Mouse (Mus musculus) small intestine, adult 2 months (tissue): Measurements from ENCODE around the gene Vps35l. TPM values are rescaled to one million over a fixed set of nuclear protein-coding genes. Genes with fewer than 3 reads are reported as not detected.

Experiments
- H3K27ac ChIP-seq: fragments of 200-500 bp; 2 replicates; pipeline ENCODE4 v1.5.1; 2012; ENCODE audit warnings: low read depth, low read length, control low read depth, inconsistent platforms; ENCODE audit not compliant: insufficient read depth
- H3K27me3 ChIP-seq: fragments of 200-500 bp; 2 replicates; pipeline ENCODE4 v1.6.1; 2012; ENCODE audit warnings: mild to moderate bottlenecking, moderate library complexity, low read length, inconsistent platforms; ENCODE audit not compliant: control insufficient read depth, insufficient read depth
- H3K36me3 ChIP-seq: fragments of 200-500 bp; 2 replicates; pipeline ENCODE4 v1.6.1; 2012; ENCODE audit warnings: mild to moderate bottlenecking, low read length, control low read depth, inconsistent platforms; ENCODE audit not compliant: control insufficient read depth, insufficient read depth
- H3K4me1 ChIP-seq: fragments of 200-500 bp; 2 replicates; pipeline ENCODE4 v1.6.1; 2012; ENCODE audit warnings: low read length, inconsistent platforms, mixed read lengths; ENCODE audit not compliant: control insufficient read depth, insufficient read depth, insufficient read length
- H3K4me3 ChIP-seq: fragments of 200-500 bp; 2 replicates; pipeline ENCODE4 v1.5.1; 2012; ENCODE audit warnings: low read depth, mild to moderate bottlenecking, control low read depth, inconsistent platforms, low read length, moderate library complexity
- CTCF ChIP-seq: fragments of 200-500 bp; IDR thresholded peaks from 2 replicates; pipeline ENCODE4 v1.5.1; 2012; ENCODE audit warnings: low read depth, mild to moderate bottlenecking, control low read depth, inconsistent platforms, low read length, moderate library complexity, mixed read lengths; ENCODE audit not compliant: insufficient replicate concordance, insufficient read length; ENCODE audit errors: extremely low read depth
- POLR2A ChIP-seq: fragments of 200-500 bp; IDR thresholded peaks from 2 replicates; pipeline ENCODE4 v1.6.1; 2012; ENCODE audit warnings: low read depth, mild to moderate bottlenecking, control low read depth, inconsistent platforms, low read length, moderate library complexity
- whole genome bisulfite sequencing: fragments of 180-500 bp; shearing (Covaris S2); methylation state at CpG from one replicate; pipeline ENCODE4 v1.1.7; 2018; 5-methylcytosine and 5-hydroxymethylcytosine counted together
- polyA plus RNA-seq: library from polyadenylated mRNA; depleted of rRNA; stranded (reverse); fragments of >200 nt; gene quantifications from 2 replicates; pipeline ENCODE4 v1.2.3, GENCODE M21; 2012

Vps35l gene
- polyA plus RNA-seq, 1 experiment = 29.9 TPM

DNA sequence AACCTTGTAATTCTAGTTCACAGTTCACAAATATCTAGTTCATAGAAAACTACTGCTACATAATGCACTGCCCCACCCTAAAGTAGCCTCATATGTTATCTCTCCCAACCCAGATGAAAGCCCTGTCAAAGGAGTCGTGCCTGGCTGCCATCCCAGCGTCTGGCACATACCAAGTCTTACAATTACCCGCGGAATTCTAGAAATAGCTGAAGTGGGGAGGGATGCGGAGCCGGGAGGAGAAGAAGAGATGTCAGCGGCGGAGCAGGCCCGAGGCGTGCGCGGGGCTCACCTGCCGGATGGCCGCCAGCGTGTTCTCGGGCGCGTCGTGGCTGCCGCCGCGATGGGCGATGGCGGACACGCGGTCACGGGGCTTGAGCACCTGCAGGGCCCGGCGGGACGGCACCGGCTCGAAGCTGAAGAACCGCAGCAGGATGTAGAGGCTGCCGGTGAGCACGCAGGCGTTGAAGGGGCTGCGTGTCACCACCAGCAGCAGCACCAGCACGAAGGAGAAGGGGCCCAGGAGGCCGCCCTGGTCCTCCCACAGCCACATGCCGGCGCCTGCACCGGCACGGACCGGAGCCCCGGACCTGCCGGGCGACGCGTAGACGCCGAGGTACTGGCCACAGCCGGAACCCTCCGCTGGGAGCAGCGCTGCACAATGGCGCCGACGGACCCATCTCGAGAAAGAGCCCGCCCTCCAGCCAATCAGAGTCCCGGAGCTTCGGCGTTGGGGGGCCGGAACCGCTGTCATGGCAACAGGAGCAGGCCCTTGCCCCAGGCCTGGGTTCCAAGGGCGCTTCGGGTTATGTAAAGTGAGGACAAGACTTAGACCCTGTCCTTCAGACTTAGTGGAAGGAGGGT, 34.7 kb upstream of the Vps35l start, which contains the start of gene Gde1:
TSS of gene Gde1 (minus strand) at position 678 of the 861 bp plus-strand sequence.
- WGBS = under 1% methylated on average over 66 of the region's 66 CpGs
- Histone ChIP-seq H3K4me1 (peaks cover 14% of the 10 kb centered on the region), H3K27ac (peak within 1 kb of the TSS; percentile 89), H3K4me3 (peak within 1 kb of the TSS; percentile 81), H3K36me3 (peaks cover 4% of the 10 kb centered on the region; the same call in 1 of the 2 replicates), H3K27me3 (no peaks in the 10 kb centered on the region; the same call in 1 of the 2 replicates)
- TF ChIP-seq POLR2A (peak; percentile 51), CTCF (no peak)

DNA sequence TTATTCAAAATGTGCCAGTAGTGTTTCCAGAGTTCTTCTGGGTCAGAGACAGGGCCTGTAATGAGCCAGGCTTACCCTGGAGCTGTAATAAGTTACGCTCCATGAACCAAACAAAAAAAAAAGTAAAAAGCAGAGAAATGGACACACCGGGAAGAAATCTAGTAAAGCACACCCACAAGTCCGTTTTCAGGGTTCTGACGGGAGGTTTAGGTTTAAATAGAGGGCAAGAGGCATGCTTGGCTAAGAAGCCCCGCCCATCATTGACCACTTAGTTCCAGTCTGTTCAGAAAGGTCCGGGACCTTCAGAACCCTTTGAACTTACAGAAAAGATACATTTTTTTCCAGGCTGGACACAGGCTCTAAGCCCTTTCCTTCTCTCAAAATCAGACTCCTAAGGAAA, 34.0 kb upstream of the Vps35l start:
- Histone ChIP-seq H3K36me3 (peaks cover 2% of the 10 kb centered on the region; the same call in 1 of the 2 replicates), H3K4me1 (peaks cover 14% of the 10 kb centered on the region), H3K27ac (peak overlapping the region; percentile 89), H3K4me3 (no peak overlapping the region), H3K27me3 (peaks cover 4% of the 10 kb centered on the region; the same call in 1 of the 2 replicates)
- no peak for TF ChIP-seq CTCF
- WGBS = 37% methylated on average over 6 of the region's 6 CpGs

DNA sequence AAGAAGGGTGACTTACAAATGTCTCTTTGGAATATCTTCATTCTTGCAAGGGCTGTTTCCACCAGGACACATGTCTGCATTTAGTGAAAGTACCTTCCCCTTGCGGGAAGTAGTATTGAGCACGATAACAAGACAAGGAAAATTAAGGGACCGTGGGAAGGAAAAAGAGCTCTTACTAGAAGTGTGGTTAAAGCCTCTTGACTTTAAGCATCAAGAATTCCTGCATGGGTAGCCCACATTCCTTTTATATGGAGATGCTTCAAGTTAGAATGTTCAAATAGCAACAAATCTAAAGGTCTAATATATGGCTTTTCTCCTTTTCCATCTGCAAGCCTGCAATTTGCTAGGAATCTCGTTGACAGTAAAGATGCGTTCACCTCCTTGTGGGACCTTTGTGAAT, 33.5 kb upstream of the Vps35l start:
- no peak for TF ChIP-seq POLR2A
- no peak for TF ChIP-seq CTCF
- Histone ChIP-seq H3K36me3 (peaks cover 2% of the 10 kb centered on the region; the same call in 1 of the 2 replicates), H3K4me3 (no peak overlapping the region), H3K4me1 (peaks cover 14% of the 10 kb centered on the region), H3K27me3 (peaks cover 6% of the 10 kb centered on the region; the same call in 1 of the 2 replicates), H3K27ac (peak overlapping the region; percentile 89)
- 79% methylated on average over 5 of the region's 5 CpGs for WGBS

DNA sequence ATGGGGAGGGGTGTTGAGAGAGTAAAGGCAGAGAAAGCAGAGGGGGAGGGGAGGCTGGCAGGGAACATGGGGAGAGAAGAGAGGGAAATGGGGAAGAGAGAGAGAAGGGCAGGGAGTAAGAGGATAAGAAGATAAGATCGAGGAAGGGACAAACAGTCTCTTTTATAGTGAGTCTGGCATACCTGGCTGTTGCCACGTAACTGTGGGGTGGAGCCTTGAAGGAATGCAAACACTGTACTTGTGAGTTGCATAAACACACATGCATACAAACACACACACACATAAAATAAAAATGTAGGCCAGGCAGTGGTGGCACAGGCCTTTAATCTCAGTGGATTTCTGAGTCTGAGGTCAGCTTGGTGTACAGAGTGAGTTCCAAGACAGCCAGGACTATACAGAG, 32.8 kb upstream of the Vps35l start:
- H3K27ac ChIP-seq = peak overlapping the region; percentile 57
- H3K27me3 ChIP-seq = peaks cover 6% of the 10 kb centered on the region; the same call in 1 of the 2 replicates
- no peaks in the 10 kb centered on the region for H3K36me3 ChIP-seq
- TF ChIP-seq POLR2A = no peak
- TF ChIP-seq CTCF = no peak
- H3K4me3 ChIP-seq = no peak overlapping the region
- peaks cover 14% of the 10 kb centered on the region for H3K4me1 ChIP-seq
- 39% methylated on average over 2 of the region's 2 CpGs for WGBS

DNA sequence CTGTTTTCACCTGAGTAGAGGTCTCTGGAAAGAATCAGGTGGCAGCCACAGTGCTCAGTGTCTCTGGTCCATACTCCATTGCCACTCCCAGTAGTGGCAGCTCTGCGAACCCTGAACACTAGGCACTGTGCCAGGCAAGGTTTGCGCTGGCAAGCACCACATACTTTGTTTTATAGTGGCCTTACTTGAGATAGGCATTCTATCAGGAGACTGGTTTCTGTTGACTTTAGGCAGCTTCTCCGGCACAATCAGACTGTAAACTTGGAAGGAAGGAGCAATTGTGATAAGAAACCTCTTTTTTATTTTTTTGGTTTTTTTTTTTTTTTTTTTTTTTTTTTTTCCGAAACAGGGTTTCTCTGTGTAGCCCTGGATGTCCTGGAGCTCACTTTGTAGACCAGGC, 32.0 kb upstream of the Vps35l start:
- H3K27me3 ChIP-seq = peaks cover 6% of the 10 kb centered on the region; the same call in 1 of the 2 replicates
- WGBS = 28% methylated on average over 4 of the region's 4 CpGs
- H3K4me3 ChIP-seq = no peak overlapping the region
- H3K4me1 ChIP-seq = peaks cover 15% of the 10 kb centered on the region
- no peak for TF ChIP-seq CTCF
- no peak for TF ChIP-seq POLR2A
- peak overlapping the region; percentile 57; the same call in 1 of the 2 replicates for H3K27ac ChIP-seq
- H3K36me3 ChIP-seq = no peaks in the 10 kb centered on the region

DNA sequence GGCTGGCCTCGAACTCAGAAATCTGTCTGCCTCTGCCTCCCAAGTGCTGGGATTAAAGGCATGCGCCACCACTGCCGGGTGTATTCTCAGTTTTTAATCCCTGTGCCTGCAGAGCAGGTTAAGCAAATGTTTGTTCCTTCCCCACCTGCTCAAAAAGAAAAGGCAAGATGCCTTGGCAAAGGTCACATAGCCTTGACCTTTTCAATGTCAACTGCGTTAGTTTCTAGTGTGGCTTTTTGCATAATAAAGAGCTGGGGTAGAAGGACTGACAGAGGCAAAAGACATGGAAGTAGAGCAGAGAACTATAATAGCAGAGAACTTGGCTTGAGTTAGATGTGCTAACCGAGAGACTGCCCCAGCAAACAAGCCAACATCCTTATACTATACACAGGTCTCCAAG, 29.2 kb upstream of the Vps35l start:
- Histone ChIP-seq H3K27ac (no peak overlapping the region), H3K36me3 (0 out of 2 replicates have a peak, but pooled peaks cover 3% of the 10 kb centered on the region), H3K4me3 (no peak overlapping the region), H3K4me1 (peaks cover 11% of the 10 kb centered on the region; the same call in 1 of the 2 replicates), H3K27me3 (peaks cover 6% of the 10 kb centered on the region; the same call in 1 of the 2 replicates)
- TF ChIP-seq CTCF (no peak), POLR2A (no peak)
- 85% methylated on average over 5 of the region's 5 CpGs for WGBS
